Mouse (Mus musculus): Measurements from ENCODE around the gene Rimbp2. TPM values are rescaled to one million over a fixed set of nuclear protein-coding genes. Genes with fewer than 3 reads are reported as not detected.

Rimbp2 gene
- total and polyA plus RNA-seq, 3 experiments, result not detected

GRCm38 (mm10) chr5:128985946-128986345, 32.7 kb upstream of the Rimbp2 start:
- no peak overlapping the region for H3K9ac ChIP-seq (ENCODE audit: control insufficient read depth, low read depth, low read length, poor library complexity, severe bottlenecking)
- H3K4me1 ChIP-seq (ENCODE audit: control insufficient read depth in 1 of 2, insufficient read depth in 2 of 2, low read length in 2 of 2), result no peaks in the 10 kb centered on the region
- no peaks in the 10 kb centered on the region for H3K79me2 ChIP-seq (ENCODE audit: control insufficient read depth, insufficient read depth, low read length, poor library complexity)
- H3K9me3 ChIP-seq (replicated peaks; ENCODE audit: insufficient read depth, low read length), result no peaks in the 10 kb centered on the region
- H3K27me3 ChIP-seq (ENCODE audit: control insufficient read depth in 1 of 2, insufficient read depth in 2 of 2, low read length in 2 of 2), result no peaks in the 10 kb centered on the region
- no peak overlapping the region for H3K4me3 ChIP-seq (ENCODE audit: control insufficient read depth in 1 of 2, insufficient read depth in 1 of 2, low read depth in 2 of 2, low read length in 2 of 2)
- no peak for TF ChIP-seq HCFC1 (IDR thresholded peaks at IDR 0.05; ENCODE audit: low read depth, low read length)
- TF ChIP-seq TBP (IDR thresholded peaks at IDR 0.05; ENCODE audit: low read depth, low read length), result no peak
- TF ChIP-seq CHD2 (IDR thresholded peaks at IDR 0.05; ENCODE audit: low read length), result no peak
- no peak for TF ChIP-seq POLR2AphosphoS2 (IDR thresholded peaks at IDR 0.05; ENCODE audit: low read length)
- peaks cover 0 to 12% of the 10 kb centered on the region in 2 experiments; a peak in 2 of 4 replicates for H3K36me3 ChIP-seq (ENCODE audit: control insufficient read depth in 1 of 2, insufficient read depth in 2 of 2, low read length in 2 of 2)
- no peak for DNase-seq (ENCODE audit: low read depth, low spot score)
- no peak overlapping the region for H3K27ac ChIP-seq (ENCODE audit: control insufficient read depth, low read depth, low read length)

- no peak for DNase-seq (ENCODE audit: low read depth, low spot score)
- no peak overlapping the region for H3K27ac ChIP-seq (ENCODE audit: control insufficient read depth, low read depth, low read length)
- TF ChIP-seq CHD1 (IDR thresholded peaks at IDR 0.05; ENCODE audit: low read depth, low read length) (no peak), SIN3A (IDR thresholded peaks at IDR 0.05; ENCODE audit: low read length) (no peak), MYB (IDR thresholded peaks at IDR 0.05; ENCODE audit: low read depth, low read length) (no peak), USF1 (IDR thresholded peaks at IDR 0.05; ENCODE audit: low read depth, low read length) (no peak), POLR2AphosphoS5 (IDR thresholded peaks at IDR 0.05; ENCODE audit: borderline replicate concordance, low read depth, low read length) (no peak), HCFC1 (IDR thresholded peaks at IDR 0.05; ENCODE audit: low read depth, low read length) (no peak), UBTF (IDR thresholded peaks at IDR 0.05; ENCODE audit: borderline replicate concordance, insufficient read depth, low read depth, low read length) (no peak), KAT2A (conservative IDR thresholded peaks at IDR 0.05; ENCODE audit: low read depth, low read length) (no peak)
- no peaks in the 10 kb centered on the region for H3K79me2 ChIP-seq (ENCODE audit: control insufficient read depth, insufficient read depth, low read length, poor library complexity)
- no peaks in the 10 kb centered on the region for H3K9me3 ChIP-seq (replicated peaks; ENCODE audit: insufficient read depth, low read length)
- no peak overlapping the region for H3K4me3 ChIP-seq (ENCODE audit: control insufficient read depth in 1 of 2, insufficient read depth in 1 of 2, low read depth in 2 of 2, low read length in 2 of 2)
- H3K27me3 ChIP-seq (ENCODE audit: control insufficient read depth in 1 of 2, insufficient read depth in 2 of 2, low read length in 2 of 2), result no peaks in the 10 kb centered on the region
- no peak overlapping the region for H3K9ac ChIP-seq (ENCODE audit: control insufficient read depth, low read depth, low read length, poor library complexity, severe bottlenecking)
- no peaks in the 10 kb centered on the region for H3K4me1 ChIP-seq (ENCODE audit: control insufficient read depth in 1 of 2, insufficient read depth in 2 of 2, low read length in 2 of 2)
- H3K36me3 ChIP-seq (ENCODE audit: control insufficient read depth in 1 of 2, insufficient read depth in 2 of 2, low read length in 2 of 2), result peaks cover 0 to 7% of the 10 kb centered on the region in 2 experiments; a peak in 2 of 4 replicates
Observed at GRCm38 (mm10) chr5:128984536-128984935, 31.2 kb upstream of the Rimbp2 start.

GRCm38 (mm10) chr5:128981607-128982006, 28.3 kb upstream of the Rimbp2 start:
- DNase-seq (ENCODE audit: low read depth, low spot score), result peak; percentile 69
- TF ChIP-seq MAZ (IDR thresholded peaks at IDR 0.05; ENCODE audit: low read depth, low read length), result no peak
- TF ChIP-seq POLR2A (IDR thresholded peaks at IDR 0.05; ENCODE audit: control insufficient read depth in 1 of 2, insufficient read depth in 1 of 2, low read depth in 1 of 2, low read length in 2 of 2, poor library complexity in 1 of 2), result no peak
- TF ChIP-seq SMC3 (IDR thresholded peaks at IDR 0.05; ENCODE audit: low read depth, low read length), result peak; percentile 57
- no peak for TF ChIP-seq UBTF (IDR thresholded peaks at IDR 0.05; ENCODE audit: borderline replicate concordance, insufficient read depth, low read depth, low read length)
- TF ChIP-seq EP300 (IDR thresholded peaks at IDR 0.05; ENCODE audit: low read depth in 1 of 2, low read length in 2 of 2), result no peak
- peak; percentile 50 for TF ChIP-seq RAD21 (IDR thresholded peaks at IDR 0.05; ENCODE audit: low read depth, low read length)
- no peak for TF ChIP-seq JUND (IDR thresholded peaks at IDR 0.05; ENCODE audit: low read depth, low read length)
- peak; percentile 80 to 95 (median 93) for TF ChIP-seq CTCF (IDR thresholded peaks at IDR 0.05 in 2 of 3, conservative IDR thresholded peaks at IDR 0.05 in 1 of 3; ENCODE audit: control insufficient read depth in 1 of 3, insufficient read depth in 1 of 3, low read depth in 2 of 3, low read length in 3 of 3, poor library complexity in 1 of 3, severe bottlenecking in 1 of 3)
- no peak for TF ChIP-seq TAL1 (IDR thresholded peaks at IDR 0.05; ENCODE audit: low read length)
- TF ChIP-seq SIN3A (IDR thresholded peaks at IDR 0.05; ENCODE audit: low read length), result no peak
- TF ChIP-seq CHD2 (IDR thresholded peaks at IDR 0.05; ENCODE audit: low read length), result no peak
- Histone ChIP-seq H3K27me3 (ENCODE audit: control insufficient read depth in 1 of 2, insufficient read depth in 2 of 2, low read length in 2 of 2) (no peaks in the 10 kb centered on the region), H3K79me2 (ENCODE audit: control insufficient read depth, insufficient read depth, low read length, poor library complexity) (no peaks in the 10 kb centered on the region), H3K9ac (ENCODE audit: control insufficient read depth, low read depth, low read length, poor library complexity, severe bottlenecking) (no peak overlapping the region), H3K36me3 (ENCODE audit: control insufficient read depth in 1 of 2, insufficient read depth in 2 of 2, low read length in 2 of 2) (no peaks in the 10 kb centered on the region; a peak in 1 of 4 replicates), H3K27ac (ENCODE audit: control insufficient read depth, low read depth, low read length) (no peak overlapping the region), H3K4me1 (ENCODE audit: control insufficient read depth in 1 of 2, insufficient read depth in 2 of 2, low read length in 2 of 2) (no peaks in the 10 kb centered on the region), H3K9me3 (replicated peaks; ENCODE audit: insufficient read depth, low read length) (no peaks in the 10 kb centered on the region), H3K4me3 (ENCODE audit: control insufficient read depth in 1 of 2, insufficient read depth in 1 of 2, low read depth in 2 of 2, low read length in 2 of 2) (no peak overlapping the region)

Measured in MEL (cell line).